Mouse (Mus musculus): Measurements from ENCODE around the gene Mlst8.

- TF ChIP-seq TAL1 (IDR thresholded peaks at IDR 0.05; ENCODE audit: low read length) (no peak), GATA1 (IDR thresholded peaks at IDR 0.05; ENCODE audit: low read length) (no peak)
Measured at GRCm38 (mm10) chr17:24494627-24495335, 15.9 kb upstream of the Mlst8 start.

Measured in erythroblast, embryonic 14.5 days (primary cell).